In genomic region chr7:118481047-118481810, GRCm38 (mm10) we compare ENCODE assay signal across 18 mouse cellular contexts. TPM values are rescaled to one million over a fixed set of nuclear protein-coding genes. Genes with fewer than 3 reads are reported as not detected.
DNase-seq lines count a peak whose midpoint lies in the region.
"Had no signal": no experiment of that assay in that cellular context is flagged by ENCODE, and none has a peak within 500 bp of the region (broad histone marks: within the 10 kb centered on the region; RNA-seq: fewer than 3 reads in every experiment).

No protein-coding gene starts in this region.

- peak overlapping the region; percentile 49; the same call in 1 of the 2 replicates for H3K27ac ChIP-seq in brown adipose tissue, adult 24 weeks (replicated peaks; ENCODE audit: low read depth, low read length)
- H3K27ac ChIP-seq: forebrain, embryonic 10.5 days; limb, embryonic 15.5 days; lung, embryonic 15.5 days; stomach, postnatal 0 days had no signal

- peaks cover 8% of the 10 kb centered on the region for H3K4me1 ChIP-seq in brown adipose tissue, adult 24 weeks (ENCODE audit: control insufficient read depth, insufficient read depth, insufficient read length, low read length)

- no peak overlapping the region for H3K4me3 ChIP-seq in brown adipose tissue, adult 24 weeks (ENCODE audit: insufficient read depth, low read depth, low read length)
- H3K4me3 ChIP-seq: forebrain, embryonic 10.5 days; limb, embryonic 15.5 days; lung, embryonic 15.5 days had no signal

- intact Hi-C loops in heart, postnatal 14 days (cut with DNase I): no loop called here

- peak; percentile 66 to 68 for DNase-seq in heart, adult 9 months (ENCODE audit: low spot score in 2 of 2)
- no peak for DNase-seq in heart, postnatal 14 days
- DNase-seq in 3134 (ENCODE audit: extremely low read depth, insufficient read length, low spot score): peak; percentile 48
- DNase-seq in 416B (ENCODE audit: low read depth): peak; percentile 15
- DNase-seq in right cerebral cortex, adult 2 months (ENCODE audit: low spot score in 2 of 2): no peak
- DNase-seq in thymus, postnatal 25 days: no peak
- DNase-seq: cerebellum, postnatal 10 days; gastrocnemius, postnatal 36 days; kidney, adult 9 months; layer of hippocampus, postnatal 36 days; right cerebral cortex, postnatal 25 days had no signal

RNA-seq across cellular contexts. Expression of gene Itpripl2, which starts 10.5 kb away (rescaled TPM):
- total RNA-seq in heart, postnatal 14 days (2021): 10 to 100 TPM; 36.5 to 37.6 TPM
- polyA plus RNA-seq in brown adipose tissue, adult 24 weeks (2012; ENCODE audit: insufficient read depth, insufficient read length, missing spikeins): 7.4 and 7.8 TPM in 2 replicates

RNA-seq across cellular contexts. Expression of gene Syt17, which starts 33.2 kb away (rescaled TPM):
- 1 to 10 TPM; 2.1 to 2.9 TPM for total RNA-seq in heart, postnatal 14 days (2021)
- polyA plus RNA-seq in brown adipose tissue, adult 24 weeks (2012; ENCODE audit: insufficient read depth, insufficient read length, missing spikeins): not detected in 2 replicates
- total RNA-seq: hematopoietic stem cell, adult 5-6 weeks; megakaryocyte-erythroid progenitor cell, adult 5-6 weeks had no signal

RNA-seq across cellular contexts. Expression of gene Coq7, which starts 51.9 kb away (rescaled TPM):
- 100 to 1,000 TPM in 1 of 2 experiments, 10 to 100 TPM in 1; 91.9 to 101 TPM for total RNA-seq in heart, postnatal 14 days (2021)
- 172 and 271 TPM in 2 replicates for polyA plus RNA-seq in brown adipose tissue, adult 24 weeks (2012; ENCODE audit: insufficient read depth, insufficient read length, missing spikeins)

Comparison
In these comparisons a context has a peak if more than half of its experiments do, and no peak if none do; other contexts are left out.
1. DNase-seq: peak in heart, adult 9 months (2 of 2), 3134 (single experiment) and 416B (single experiment); none in heart, postnatal 14 days (0 of 2), right cerebral cortex, adult 2 months (0 of 2) and thymus, postnatal 25 days (single experiment).